Mouse (Mus musculus): ENCODE data around the gene Plaur. TPM values are rescaled to one million over a fixed set of nuclear protein-coding genes. Genes with fewer than 3 reads are reported as not detected.

Plaur gene
- polyA plus RNA-seq, 1 experiment from 2014 or later = 1.8 TPM

DNA sequence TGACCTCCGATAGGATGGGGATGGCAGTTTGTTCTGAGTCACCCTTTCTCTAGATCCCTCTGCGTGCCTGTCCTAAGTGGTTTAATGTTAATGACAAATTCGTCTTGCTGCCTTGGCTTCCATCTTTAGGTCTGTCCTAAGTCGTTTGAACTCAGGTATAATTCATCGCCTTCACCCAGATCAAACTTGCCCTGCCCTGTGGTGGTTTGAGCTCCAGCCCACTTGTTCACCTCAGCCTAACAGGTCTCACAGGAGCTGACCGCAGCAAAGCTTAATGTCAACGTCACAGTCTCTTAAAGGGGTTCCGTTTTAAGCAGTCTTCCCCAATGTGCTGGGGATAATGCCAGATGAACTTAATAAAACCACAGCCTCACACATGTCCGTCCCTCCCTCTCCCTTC, 36.4 kb upstream of the Plaur start:
- no peak overlapping the region for H3K27ac ChIP-seq (ENCODE audit: low read depth, low read length)
- H3K9me3 ChIP-seq (ENCODE audit: control insufficient read depth, low read length) = no peaks in the 10 kb centered on the region
- ATAC-seq = no peak
- H3K4me3 ChIP-seq (ENCODE audit: low read length) = no peak overlapping the region
- WGBS = 84% methylated on average over 9 of the region's 9 CpGs
- no peak overlapping the region for H3K4me2 ChIP-seq (ENCODE audit: low read length)
- H3K9ac ChIP-seq (ENCODE audit: low read depth, low read length) = no peak overlapping the region
- peaks cover 11% of the 10 kb centered on the region for H3K4me1 ChIP-seq (ENCODE audit: control insufficient read depth, insufficient read depth, low read depth, low read length)
- no peaks in the 10 kb centered on the region for H3K27me3 ChIP-seq (replicated peaks; ENCODE audit: control insufficient read depth, insufficient read depth, low read length)
- no peaks in the 10 kb centered on the region; the same call in none of the 2 replicates for H3K36me3 ChIP-seq (ENCODE audit: control insufficient read depth, insufficient read depth, low read length)

DNA sequence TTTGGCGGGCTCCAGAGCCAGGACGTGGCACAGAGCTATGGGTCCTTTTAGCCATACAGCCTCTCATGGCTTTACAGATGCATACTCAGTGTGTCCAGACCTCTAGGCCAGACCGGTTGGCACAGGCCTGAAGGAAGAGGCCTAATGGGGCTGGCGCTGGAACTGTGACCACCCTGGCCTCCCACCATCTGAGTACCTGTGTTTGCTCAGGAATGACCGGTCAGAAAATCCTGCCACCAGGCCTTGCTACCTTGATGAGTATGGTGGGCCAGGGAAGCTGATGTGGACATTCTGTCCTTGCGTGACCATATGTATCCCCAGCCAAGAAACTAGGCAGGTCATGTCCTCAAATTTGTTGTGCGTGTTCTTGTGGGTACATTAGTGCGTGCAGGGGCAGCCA, 35.1 kb upstream of the Plaur start:
- H3K36me3 ChIP-seq (ENCODE audit: control insufficient read depth, insufficient read depth, low read length) = no peaks in the 10 kb centered on the region; the same call in 1 of the 2 replicates
- H3K4me2 ChIP-seq (ENCODE audit: low read length) = no peak overlapping the region
- H3K4me3 ChIP-seq (ENCODE audit: low read length) = no peak overlapping the region
- ATAC-seq = no peak
- H3K9ac ChIP-seq (ENCODE audit: low read depth, low read length) = no peak overlapping the region
- H3K27me3 ChIP-seq (replicated peaks; ENCODE audit: control insufficient read depth, insufficient read depth, low read length) = no peaks in the 10 kb centered on the region
- no peaks in the 10 kb centered on the region for H3K9me3 ChIP-seq (ENCODE audit: control insufficient read depth, low read length)
- H3K4me1 ChIP-seq (ENCODE audit: control insufficient read depth, insufficient read depth, low read depth, low read length) = peaks cover 9% of the 10 kb centered on the region
- no peak overlapping the region for H3K27ac ChIP-seq (ENCODE audit: low read depth, low read length)
- 93% methylated on average over 8 of the region's 8 CpGs for WGBS

DNA sequence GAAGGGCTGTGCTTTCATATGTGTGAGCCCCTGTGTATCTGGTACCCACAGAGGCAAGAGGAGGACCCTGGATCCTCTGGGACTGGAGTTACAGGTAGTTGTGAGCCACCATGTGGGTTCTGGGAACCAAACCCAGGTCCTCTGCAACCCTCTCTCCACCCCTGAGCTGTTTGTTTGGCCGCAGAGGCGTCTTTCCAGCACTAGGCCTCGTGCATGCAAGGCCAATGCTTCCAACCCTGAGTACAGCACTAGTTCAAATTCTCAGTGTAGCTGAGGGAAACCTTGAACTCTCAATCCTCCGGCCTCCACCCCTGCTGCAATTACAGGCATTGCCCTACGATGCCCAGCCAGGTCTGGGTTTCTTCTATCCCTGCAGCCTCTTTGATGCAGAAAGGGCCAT, 33.6 kb upstream of the Plaur start:
- H3K4me3 ChIP-seq (ENCODE audit: low read length) = no peak overlapping the region
- ATAC-seq = no peak
- H3K27me3 ChIP-seq (replicated peaks; ENCODE audit: control insufficient read depth, insufficient read depth, low read length) = no peaks in the 10 kb centered on the region
- no peak overlapping the region for H3K4me2 ChIP-seq (ENCODE audit: low read length)
- H3K4me1 ChIP-seq (ENCODE audit: control insufficient read depth, insufficient read depth, low read depth, low read length) = peaks cover 6% of the 10 kb centered on the region
- WGBS = 92% methylated on average over 5 of the region's 5 CpGs
- H3K9me3 ChIP-seq (ENCODE audit: control insufficient read depth, low read length) = peaks cover 4% of the 10 kb centered on the region; the same call in 1 of the 2 replicates
- H3K27ac ChIP-seq (ENCODE audit: low read depth, low read length) = no peak overlapping the region
- H3K36me3 ChIP-seq (ENCODE audit: control insufficient read depth, insufficient read depth, low read length) = no peaks in the 10 kb centered on the region
- H3K9ac ChIP-seq (ENCODE audit: low read depth, low read length) = no peak overlapping the region

DNA sequence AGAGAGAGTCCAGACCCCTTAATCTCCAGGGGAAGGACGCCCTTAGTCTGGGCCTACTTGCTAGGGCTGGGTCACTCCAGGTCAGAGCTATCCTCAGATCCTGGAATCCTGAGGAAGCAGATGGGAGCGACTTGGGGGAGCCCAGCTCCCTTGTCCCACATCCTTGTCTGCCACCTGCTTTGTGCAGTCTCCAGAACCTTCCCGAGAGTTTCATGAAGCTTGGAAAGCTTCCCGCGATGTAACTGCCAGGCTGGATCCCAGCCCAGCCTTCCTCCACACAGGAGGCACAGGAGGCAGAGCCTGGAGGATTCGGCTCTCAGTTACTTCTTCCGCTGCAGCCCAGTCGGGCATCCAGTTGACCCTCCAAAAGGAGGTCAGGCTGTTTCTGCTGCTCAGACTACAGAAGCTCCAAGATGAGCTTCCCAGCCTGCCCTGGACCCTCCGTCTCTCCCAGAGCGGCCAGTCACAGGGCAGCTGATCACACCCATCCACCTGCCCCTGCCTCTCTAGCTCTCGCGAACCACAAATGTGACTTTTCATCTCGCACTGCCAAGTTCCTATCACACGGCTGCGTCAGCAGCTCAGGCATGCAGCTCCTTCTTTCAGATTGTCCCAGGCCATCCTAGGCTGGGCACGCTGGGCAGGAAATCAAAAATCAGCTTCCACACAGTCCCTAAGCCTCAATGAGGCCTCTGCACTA, 32.7 kb upstream of the Plaur start:
- no peak overlapping the region for H3K4me3 ChIP-seq (ENCODE audit: low read length)
- ATAC-seq = peak; percentile 69
- no peak overlapping the region for H3K4me2 ChIP-seq (ENCODE audit: low read length)
- no peaks in the 10 kb centered on the region for H3K27me3 ChIP-seq (replicated peaks; ENCODE audit: control insufficient read depth, insufficient read depth, low read length)
- peaks cover 4% of the 10 kb centered on the region for H3K4me1 ChIP-seq (ENCODE audit: control insufficient read depth, insufficient read depth, low read depth, low read length)
- no peak overlapping the region for H3K9ac ChIP-seq (ENCODE audit: low read depth, low read length)
- H3K9me3 ChIP-seq (ENCODE audit: control insufficient read depth, low read length) = peaks cover 4% of the 10 kb centered on the region; the same call in 1 of the 2 replicates
- peak overlapping the region; percentile 67; the same call in 1 of the 2 replicates for H3K27ac ChIP-seq (ENCODE audit: low read depth, low read length)
- 47% methylated on average over 16 of the region's 16 CpGs for WGBS
- H3K36me3 ChIP-seq (ENCODE audit: control insufficient read depth, insufficient read depth, low read length) = no peaks in the 10 kb centered on the region

DNA sequence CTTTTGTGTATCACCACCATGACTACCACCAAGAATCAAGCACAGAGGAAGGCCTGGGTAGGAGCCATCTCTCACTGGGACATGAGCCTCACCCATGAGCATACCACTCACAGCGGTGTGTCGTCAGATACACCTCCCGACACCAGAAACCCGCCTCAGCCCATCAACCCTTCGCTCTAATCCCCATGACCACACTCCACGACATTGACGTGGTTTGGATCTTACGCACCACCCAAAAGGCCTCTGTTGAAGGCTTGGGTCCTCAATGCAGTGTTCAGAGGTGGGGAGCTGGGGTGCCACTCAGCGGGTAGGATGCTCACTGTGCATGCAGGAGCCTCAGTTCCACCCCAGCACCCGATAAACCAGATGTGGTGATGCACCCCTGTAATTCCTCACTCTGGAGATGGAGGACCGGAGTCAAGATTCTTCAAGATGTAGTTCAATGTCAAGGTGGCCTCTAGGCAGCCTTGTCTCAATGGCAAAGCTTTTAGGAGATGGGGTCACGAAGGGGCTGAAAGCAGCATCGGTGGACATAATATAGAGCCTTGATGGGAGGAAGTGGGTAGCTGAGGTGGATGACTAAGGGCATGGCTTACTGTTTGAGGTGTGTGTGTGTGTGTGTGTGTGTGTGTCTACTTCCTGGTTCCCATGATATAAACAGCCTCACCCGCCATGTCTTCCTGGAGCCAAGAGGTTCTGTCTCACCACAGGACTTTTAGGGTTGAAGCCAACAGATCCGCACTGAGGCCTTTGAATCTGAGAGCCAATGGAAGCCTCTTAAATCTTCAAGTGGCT, 31.5 kb upstream of the Plaur start:
- peaks cover 4% of the 10 kb centered on the region; the same call in 1 of the 2 replicates for H3K4me1 ChIP-seq (ENCODE audit: control insufficient read depth, insufficient read depth, low read depth, low read length)
- H3K4me3 ChIP-seq (ENCODE audit: low read length) = no peak overlapping the region
- H3K27ac ChIP-seq (ENCODE audit: low read depth, low read length) = no peak overlapping the region
- H3K4me2 ChIP-seq (ENCODE audit: low read length) = no peak overlapping the region
- no peak overlapping the region for H3K9ac ChIP-seq (ENCODE audit: low read depth, low read length)
- no peaks in the 10 kb centered on the region for H3K27me3 ChIP-seq (replicated peaks; ENCODE audit: control insufficient read depth, insufficient read depth, low read length)
- ATAC-seq = no peak
- WGBS = 95% methylated on average over 15 of the region's 15 CpGs
- H3K9me3 ChIP-seq (ENCODE audit: control insufficient read depth, low read length) = peaks cover 4% of the 10 kb centered on the region; the same call in 1 of the 2 replicates
- H3K36me3 ChIP-seq (ENCODE audit: control insufficient read depth, insufficient read depth, low read length) = no peaks in the 10 kb centered on the region

DNA sequence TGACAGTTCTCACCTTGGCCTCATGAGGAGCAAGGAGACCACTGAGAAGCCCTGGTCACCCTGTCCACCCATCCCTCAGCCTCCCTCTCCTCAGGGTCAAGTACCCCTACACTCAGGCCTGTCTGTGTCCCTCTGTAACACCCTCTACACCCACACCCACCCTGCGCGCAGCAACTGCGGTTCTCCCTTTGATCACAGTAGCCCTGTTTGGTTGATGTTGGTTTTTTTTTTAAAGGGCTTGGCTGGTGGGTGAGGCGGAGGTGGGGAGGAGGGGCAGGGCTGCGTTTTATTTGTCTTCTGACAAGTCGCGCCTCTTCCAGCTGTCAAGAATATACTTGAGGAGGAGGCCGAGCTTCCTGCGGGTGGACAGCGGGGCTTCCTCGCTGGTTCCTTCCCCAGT, 30.6 kb upstream of the Plaur start:
- Histone ChIP-seq H3K27ac (ENCODE audit: low read depth, low read length) (no peak overlapping the region), H3K9ac (ENCODE audit: low read depth, low read length) (no peak overlapping the region), H3K9me3 (ENCODE audit: control insufficient read depth, low read length) (peaks cover 4% of the 10 kb centered on the region; the same call in 1 of the 2 replicates), H3K36me3 (ENCODE audit: control insufficient read depth, insufficient read depth, low read length) (no peaks in the 10 kb centered on the region), H3K4me1 (ENCODE audit: control insufficient read depth, insufficient read depth, low read depth, low read length) (peaks cover 4% of the 10 kb centered on the region; the same call in 1 of the 2 replicates), H3K4me3 (ENCODE audit: low read length) (no peak overlapping the region), H3K4me2 (ENCODE audit: low read length) (no peak overlapping the region), H3K27me3 (replicated peaks; ENCODE audit: control insufficient read depth, insufficient read depth, low read length) (no peaks in the 10 kb centered on the region)
- 63% methylated on average over 11 of the region's 11 CpGs for WGBS
- no peak for ATAC-seq

DNA sequence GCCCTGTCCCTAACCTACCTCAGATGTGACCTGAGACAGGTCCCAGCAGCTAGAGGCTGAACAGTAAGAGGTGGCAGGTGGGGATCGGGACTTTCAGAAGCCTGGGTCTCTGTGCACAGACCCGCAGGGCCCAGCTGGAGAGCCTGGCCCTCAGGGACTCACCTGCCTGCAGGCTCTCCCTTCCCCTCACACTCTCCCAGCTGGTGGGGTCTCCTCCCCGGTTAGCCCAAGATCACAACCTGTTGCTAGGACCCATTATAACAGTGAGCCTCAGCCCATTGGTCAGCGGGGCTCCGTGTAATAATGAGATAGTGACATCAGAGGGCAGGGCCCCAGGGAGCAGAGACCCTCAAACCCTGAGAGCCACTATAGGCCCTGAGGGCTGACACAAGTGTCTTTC, 27.0 kb upstream of the Plaur start:
- Histone ChIP-seq H3K4me1 (ENCODE audit: control insufficient read depth, insufficient read depth, low read depth, low read length) (no peaks in the 10 kb centered on the region), H3K27ac (ENCODE audit: low read depth, low read length) (no peak overlapping the region), H3K27me3 (replicated peaks; ENCODE audit: control insufficient read depth, insufficient read depth, low read length) (no peaks in the 10 kb centered on the region), H3K9ac (ENCODE audit: low read depth, low read length) (no peak overlapping the region), H3K4me3 (ENCODE audit: low read length) (no peak overlapping the region), H3K9me3 (ENCODE audit: control insufficient read depth, low read length) (peaks cover 4% of the 10 kb centered on the region; the same call in 1 of the 2 replicates), H3K36me3 (ENCODE audit: control insufficient read depth, insufficient read depth, low read length) (no peaks in the 10 kb centered on the region), H3K4me2 (ENCODE audit: low read length) (no peak overlapping the region)
- ATAC-seq = no peak
- 87% methylated on average over 5 of the region's 5 CpGs for WGBS

DNA sequence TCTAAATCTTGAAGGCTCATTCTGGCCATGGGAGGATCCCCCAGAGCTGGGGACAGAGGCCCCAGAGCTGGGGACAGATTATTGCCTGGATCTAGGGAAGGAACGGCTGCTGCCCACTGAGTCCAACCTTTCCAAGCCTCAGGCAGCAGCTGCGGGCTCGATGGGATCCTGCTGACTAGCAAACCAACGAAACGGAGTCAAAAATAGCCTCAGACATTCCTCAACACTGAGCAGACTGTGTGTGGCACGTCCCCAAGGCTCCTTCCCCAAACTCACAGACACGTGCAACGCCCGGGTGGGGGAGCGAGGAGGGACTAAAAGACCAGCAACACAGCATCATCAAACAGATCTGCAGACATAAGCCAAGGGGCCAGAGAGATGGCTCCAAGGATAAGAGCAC, 24.3 kb upstream of the Plaur start:
- Histone ChIP-seq H3K4me2 (ENCODE audit: low read length) (no peak overlapping the region), H3K36me3 (ENCODE audit: control insufficient read depth, insufficient read depth, low read length) (no peaks in the 10 kb centered on the region), H3K9ac (ENCODE audit: low read depth, low read length) (no peak overlapping the region), H3K27ac (ENCODE audit: low read depth, low read length) (no peak overlapping the region), H3K4me1 (ENCODE audit: control insufficient read depth, insufficient read depth, low read depth, low read length) (no peaks in the 10 kb centered on the region), H3K4me3 (ENCODE audit: low read length) (no peak overlapping the region), H3K9me3 (ENCODE audit: control insufficient read depth, low read length) (no peaks in the 10 kb centered on the region), H3K27me3 (replicated peaks; ENCODE audit: control insufficient read depth, insufficient read depth, low read length) (no peaks in the 10 kb centered on the region)
- no peak for ATAC-seq
- 71% methylated on average over 10 of the region's 10 CpGs for WGBS

DNA sequence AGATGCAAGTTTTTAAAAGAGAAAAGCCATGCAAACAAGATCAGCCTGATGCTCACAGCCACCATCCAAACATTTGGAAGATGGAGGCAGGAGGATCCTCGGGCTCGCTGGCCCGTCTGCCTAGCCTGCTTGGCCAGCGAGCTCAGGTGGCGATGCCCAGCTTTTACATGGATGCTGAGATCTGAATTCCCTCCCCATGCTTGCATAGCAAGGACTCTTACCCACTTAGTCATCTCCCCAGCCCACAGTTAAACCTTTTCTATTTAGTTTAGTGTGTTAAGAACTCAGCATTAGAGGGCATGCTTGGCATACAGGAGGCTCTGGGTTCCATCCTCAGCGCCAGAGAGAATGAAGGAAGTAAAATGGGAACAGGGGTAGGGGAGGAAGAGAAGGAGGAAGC, 23.1 kb upstream of the Plaur start:
- H3K9me3 ChIP-seq (ENCODE audit: control insufficient read depth, low read length) = no peaks in the 10 kb centered on the region

More for the DNA sequence above, 23.1 kb upstream of the Plaur start:
- Histone ChIP-seq H3K27me3 (replicated peaks; ENCODE audit: control insufficient read depth, insufficient read depth, low read length) (no peaks in the 10 kb centered on the region), H3K36me3 (ENCODE audit: control insufficient read depth, insufficient read depth, low read length) (no peaks in the 10 kb centered on the region), H3K9ac (ENCODE audit: low read depth, low read length) (no peak overlapping the region), H3K4me2 (ENCODE audit: low read length) (no peak overlapping the region), H3K4me3 (ENCODE audit: low read length) (no peak overlapping the region), H3K4me1 (ENCODE audit: control insufficient read depth, insufficient read depth, low read depth, low read length) (no peaks in the 10 kb centered on the region), H3K27ac (ENCODE audit: low read depth, low read length) (no peak overlapping the region)
- WGBS = 80% methylated on average over 6 of the region's 6 CpGs
- no peak for ATAC-seq

Data from hindbrain, embryonic 16.5 days (tissue).